Mouse (Mus musculus): ENCODE data around the gene Trim24. TPM values are rescaled to one million over a fixed set of nuclear protein-coding genes. Genes with fewer than 3 reads are reported as not detected.

The Trim24 gene
- polyA plus RNA-seq, 2 experiments = 4.9 to 8.3 TPM

- Histone ChIP-seq H3K36me3 (replicated peaks; ENCODE audit: control insufficient read depth, insufficient read depth, low read depth) (no peaks in the 10 kb centered on the region; the same call in 1 of the 2 replicates), H3K4me1 (replicated peaks; ENCODE audit: control insufficient read depth in 2 of 2, insufficient read depth in 2 of 2, low read length in 1 of 2) (no peaks in the 10 kb centered on the region), H3K4me3 (ENCODE audit: insufficient read depth in 1 of 2, low read depth in 2 of 2, low read length in 2 of 2) (no peak overlapping the region), H3K9ac (replicated peaks) (no peak overlapping the region), H3K27me3 (ENCODE audit: control insufficient read depth, insufficient read depth, low read length) (no peaks in the 10 kb centered on the region), H3K4me2 (ENCODE audit: low read depth) (no peak overlapping the region), H3K9me3 (ENCODE audit: control insufficient read depth, low read length) (peaks cover 2% of the 10 kb centered on the region), H3K27ac (no peak overlapping the region)
- ATAC-seq (ENCODE audit: insufficient read depth) (no peak), DNase-seq (ENCODE audit: low read depth in 3 of 3, low spot score in 3 of 3) (no peak)
- no peak for TF ChIP-seq EP300 (IDR thresholded peaks at IDR 0.05; ENCODE audit: low read depth)
- TF ChIP-seq CTCF (IDR thresholded peaks at IDR 0.05; ENCODE audit: low read depth) = no peak
- 84% methylated on average over 3 of the region's 3 CpGs for WGBS (ENCODE audit: insufficient replicate concordance)
Observed at GRCm38 (mm10) chr6:37880586-37880985, 10.0 kb downstream of the Trim24 start.

- H3K9ac ChIP-seq (replicated peaks) = no peak overlapping the region
- H3K36me3 ChIP-seq (replicated peaks; ENCODE audit: control insufficient read depth, insufficient read depth, low read depth) = no peaks in the 10 kb centered on the region
- no peaks in the 10 kb centered on the region for H3K9me3 ChIP-seq (ENCODE audit: control insufficient read depth, low read length)
- ATAC-seq (ENCODE audit: insufficient read depth) (no peak), DNase-seq (ENCODE audit: low read depth in 3 of 3, low spot score in 3 of 3) (no peak)
- 57% methylated on average over 2 of the region's 2 CpGs for WGBS (ENCODE audit: insufficient replicate concordance)
- H3K4me1 ChIP-seq (replicated peaks; ENCODE audit: control insufficient read depth in 2 of 2, insufficient read depth in 2 of 2, low read length in 1 of 2) = no peaks in the 10 kb centered on the region
- TF ChIP-seq EP300 (IDR thresholded peaks at IDR 0.05; ENCODE audit: low read depth) (no peak), CTCF (IDR thresholded peaks at IDR 0.05; ENCODE audit: low read depth) (no peak)
- no peaks in the 10 kb centered on the region for H3K27me3 ChIP-seq (ENCODE audit: control insufficient read depth, insufficient read depth, low read length)
- no peak overlapping the region for H3K4me2 ChIP-seq (ENCODE audit: low read depth)
- no peak overlapping the region for H3K4me3 ChIP-seq (ENCODE audit: insufficient read depth in 1 of 2, low read depth in 2 of 2, low read length in 2 of 2)
- no peak overlapping the region for H3K27ac ChIP-seq
Observed at GRCm38 (mm10) chr6:37893586-37893985, 23.0 kb downstream of the Trim24 start.

GRCm38 (mm10) chr6:37895646-37896435, 25.2 kb downstream of the Trim24 start:
- Histone ChIP-seq H3K4me3 (ENCODE audit: insufficient read depth in 1 of 2, low read depth in 2 of 2, low read length in 2 of 2) (no peak overlapping the region), H3K27ac (no peak overlapping the region), H3K27me3 (ENCODE audit: control insufficient read depth, insufficient read depth, low read length) (no peaks in the 10 kb centered on the region), H3K9ac (replicated peaks) (no peak overlapping the region), H3K36me3 (replicated peaks; ENCODE audit: control insufficient read depth, insufficient read depth, low read depth) (no peaks in the 10 kb centered on the region), H3K4me1 (replicated peaks; ENCODE audit: control insufficient read depth in 2 of 2, insufficient read depth in 2 of 2, low read length in 1 of 2) (no peaks in the 10 kb centered on the region), H3K9me3 (ENCODE audit: control insufficient read depth, low read length) (no peaks in the 10 kb centered on the region), H3K4me2 (ENCODE audit: low read depth) (no peak overlapping the region)
- 84% methylated on average over 5 of the region's 5 CpGs for WGBS (ENCODE audit: insufficient replicate concordance)
- TF ChIP-seq EP300 (IDR thresholded peaks at IDR 0.05; ENCODE audit: low read depth) = no peak
- no peak for TF ChIP-seq CTCF (IDR thresholded peaks at IDR 0.05; ENCODE audit: low read depth)
- ATAC-seq (ENCODE audit: insufficient read depth) (no peak), DNase-seq (ENCODE audit: low read depth in 3 of 3, low spot score in 3 of 3) (no peak)

- H3K9me3 ChIP-seq (ENCODE audit: control insufficient read depth, low read length) = no peaks in the 10 kb centered on the region
- 81% methylated on average over 2 of the region's 2 CpGs for WGBS (ENCODE audit: insufficient replicate concordance)
Observed at GRCm38 (mm10) chr6:37900221-37900620, 29.6 kb downstream of the Trim24 start.

DNA sequence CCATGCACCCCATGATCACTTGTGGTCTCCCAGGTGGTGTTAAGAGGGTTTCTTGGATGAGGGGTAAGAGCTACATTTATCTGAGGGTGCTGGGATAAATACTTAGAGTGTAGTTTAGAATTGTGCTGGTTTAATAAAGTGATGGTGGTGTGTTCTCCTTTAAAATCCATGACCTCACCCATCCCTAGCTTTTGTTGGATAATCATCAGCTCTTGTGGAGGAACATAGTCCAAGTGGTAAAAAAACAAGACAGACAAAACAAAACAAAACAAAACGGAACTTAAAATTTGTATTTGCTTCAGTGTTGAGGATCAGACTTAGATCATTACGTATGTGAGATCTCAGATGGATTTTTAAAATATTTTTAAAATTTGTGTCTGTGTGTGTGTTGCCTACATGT, 31.2 kb downstream of the Trim24 start:
- Histone ChIP-seq H3K27me3 (ENCODE audit: control insufficient read depth, insufficient read depth, low read length) (no peaks in the 10 kb centered on the region), H3K9ac (replicated peaks) (no peak overlapping the region), H3K4me3 (ENCODE audit: insufficient read depth in 1 of 2, low read depth in 2 of 2, low read length in 2 of 2) (no peak overlapping the region), H3K27ac (no peak overlapping the region), H3K4me2 (ENCODE audit: low read depth) (no peak overlapping the region), H3K9me3 (ENCODE audit: control insufficient read depth, low read length) (no peaks in the 10 kb centered on the region), H3K4me1 (replicated peaks; ENCODE audit: control insufficient read depth in 2 of 2, insufficient read depth in 2 of 2, low read length in 1 of 2) (no peaks in the 10 kb centered on the region), H3K36me3 (replicated peaks; ENCODE audit: control insufficient read depth, insufficient read depth, low read depth) (no peaks in the 10 kb centered on the region)
- TF ChIP-seq CTCF (IDR thresholded peaks at IDR 0.05; ENCODE audit: low read depth) = no peak
- TF ChIP-seq EP300 (IDR thresholded peaks at IDR 0.05; ENCODE audit: low read depth) = no peak
- DNase-seq (ENCODE audit: low read depth in 3 of 3, low spot score in 3 of 3) (no peak), ATAC-seq (ENCODE audit: insufficient read depth) (no peak)
- 77% methylated on average over 2 of the region's 2 CpGs for WGBS (ENCODE audit: insufficient replicate concordance)

More at GRCm38 (mm10) chr6:37900221-37900620, 29.6 kb downstream of the Trim24 start:
- Histone ChIP-seq H3K4me3 (ENCODE audit: insufficient read depth in 1 of 2, low read depth in 2 of 2, low read length in 2 of 2) (no peak overlapping the region), H3K4me2 (ENCODE audit: low read depth) (no peak overlapping the region), H3K27me3 (ENCODE audit: control insufficient read depth, insufficient read depth, low read length) (no peaks in the 10 kb centered on the region), H3K27ac (no peak overlapping the region), H3K36me3 (replicated peaks; ENCODE audit: control insufficient read depth, insufficient read depth, low read depth) (no peaks in the 10 kb centered on the region), H3K9ac (replicated peaks) (no peak overlapping the region), H3K4me1 (replicated peaks; ENCODE audit: control insufficient read depth in 2 of 2, insufficient read depth in 2 of 2, low read length in 1 of 2) (no peaks in the 10 kb centered on the region)
- TF ChIP-seq CTCF (IDR thresholded peaks at IDR 0.05; ENCODE audit: low read depth) = no peak
- TF ChIP-seq EP300 (IDR thresholded peaks at IDR 0.05; ENCODE audit: low read depth) = no peak
- DNase-seq (ENCODE audit: low read depth in 3 of 3, low spot score in 3 of 3) = no peak
- no peak for ATAC-seq (ENCODE audit: insufficient read depth)
